Mouse (Mus musculus) monocyte, adult 2 months (primary cell): Measurements from ENCODE around the gene Rab36.

ENCODE experiments used
- DNase-seq, 2 experiments: peaks; one replicate each; pipeline ENCODE4 v3.0.0; 2022; ENCODE audit warnings: low spot score in 2 of 2, low read depth in 1 of 2

The Rab36 gene

GRCm38 (mm10) chr10:75068624-75069328 lies 31.9 kb downstream of the Rab36 start:
- DNase-seq, result no peak

- DNase-seq, result no peak
These were observed 33.6 kb downstream of the Rab36 start for GRCm38 (mm10) chr10:75070281-75070976.

- no peak for DNase-seq
These were observed 38.8 kb downstream of the Rab36 start for GRCm38 (mm10) chr10:75075665-75076064.

- no peak for DNase-seq
These were observed 41.6 kb downstream of the Rab36 start for GRCm38 (mm10) chr10:75078174-75079128.

- no peak for DNase-seq
These were observed 48.5 kb downstream of the Rab36 start for GRCm38 (mm10) chr10:75085330-75085729.

- no peak for DNase-seq
These were observed 51.6 kb downstream of the Rab36 start for GRCm38 (mm10) chr10:75088471-75088870.

GRCm38 (mm10) chr10:75091478-75092152 lies 54.8 kb downstream of the Rab36 start:
- DNase-seq, result no peak

- no peak for DNase-seq
These were observed 56.6 kb downstream of the Rab36 start for GRCm38 (mm10) chr10:75093252-75093987.

- no peak for DNase-seq
These were observed 57.5 kb downstream of the Rab36 start for GRCm38 (mm10) chr10:75094338-75094737.

GRCm38 (mm10) chr10:75095216-75095615 lies 58.4 kb downstream of the Rab36 start:
- no peak for DNase-seq

GRCm38 (mm10) chr10:75098446-75099183 lies 61.8 kb downstream of the Rab36 start:
- DNase-seq, result no peak

- no peak for DNase-seq
These were observed 63.4 kb downstream of the Rab36 start for GRCm38 (mm10) chr10:75100298-75100697.

GRCm38 (mm10) chr10:75103502-75103901 lies 66.6 kb downstream of the Rab36 start:
- DNase-seq, result no peak
